Mouse (Mus musculus) inflammation-experienced regulatory T-cells, adult 6 months (primary cell): Measurements from ENCODE around the gene Ndc80. TPM values are rescaled to one million over a fixed set of nuclear protein-coding genes. Genes with fewer than 3 reads are reported as not detected.
"Not testable (repeated sequence)": the region's sequence is repeated elsewhere in the genome, so short reads cannot be mapped to it uniquely, and the experiment has no call there.

ENCODE experiments used
- ATAC-seq: one replicate; pipeline ENCODE4 v1.8.0; 2017
- polyA plus RNA-seq, 3 experiments: library from polyadenylated mRNA; unstranded; fragments of 100-300 nt; shearing (Covaris generic); gene quantifications; one replicate each; pipeline ENCODE4 v1.2.1; 2017

Ndc80 gene
- polyA plus RNA-seq: 10 to 100 TPM in 1 of 3 experiments, 1 to 10 TPM in 2; 9.1 to 56.4 (median 9.4) TPM

DNA sequence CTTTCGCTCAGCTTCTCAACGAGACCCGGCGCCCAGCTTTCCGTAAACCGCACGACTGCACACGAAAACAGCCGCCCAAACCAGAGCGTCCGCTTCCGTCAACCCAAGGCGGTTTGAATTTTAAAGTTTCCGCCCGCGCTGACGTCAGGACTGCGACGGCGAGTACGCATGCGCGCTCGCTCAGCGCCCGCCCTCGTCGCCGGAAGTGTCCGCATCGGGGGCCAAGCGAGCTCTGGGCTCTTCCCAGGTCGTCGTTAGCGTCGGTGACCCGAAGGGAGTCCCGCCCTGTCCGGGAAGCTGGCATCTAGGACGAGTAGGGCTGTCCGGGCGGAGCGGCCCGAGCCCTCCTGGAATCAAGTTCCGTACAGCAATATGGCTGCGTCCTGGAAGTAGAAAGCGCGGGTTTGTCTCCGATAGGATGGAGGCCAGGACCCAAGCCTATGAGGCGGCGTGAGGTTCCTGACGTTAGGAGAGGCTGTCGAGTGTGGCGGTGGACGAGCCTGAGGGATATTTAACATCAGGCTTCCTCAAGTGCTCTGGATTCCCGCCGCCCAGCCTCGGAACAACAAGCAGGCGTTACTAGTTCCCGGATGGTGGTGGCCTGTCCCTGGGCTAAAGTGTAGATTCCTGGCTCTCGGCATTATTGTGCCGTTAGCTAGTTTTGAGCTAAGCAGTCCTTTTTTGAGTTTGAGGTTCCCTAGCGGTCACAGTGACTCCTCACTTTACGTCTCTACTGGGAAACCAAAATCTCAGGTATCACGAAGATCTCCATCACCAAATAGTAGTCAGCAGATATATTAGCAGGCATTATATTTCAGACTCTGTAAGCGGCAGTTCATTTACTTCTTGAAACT lies at the start of gene Ndc80:
Gene Ndc80, minus strand, starts transcription at position 147 of the 854 bp plus-strand sequence.
- peak; percentile 86 for ATAC-seq

DNA sequence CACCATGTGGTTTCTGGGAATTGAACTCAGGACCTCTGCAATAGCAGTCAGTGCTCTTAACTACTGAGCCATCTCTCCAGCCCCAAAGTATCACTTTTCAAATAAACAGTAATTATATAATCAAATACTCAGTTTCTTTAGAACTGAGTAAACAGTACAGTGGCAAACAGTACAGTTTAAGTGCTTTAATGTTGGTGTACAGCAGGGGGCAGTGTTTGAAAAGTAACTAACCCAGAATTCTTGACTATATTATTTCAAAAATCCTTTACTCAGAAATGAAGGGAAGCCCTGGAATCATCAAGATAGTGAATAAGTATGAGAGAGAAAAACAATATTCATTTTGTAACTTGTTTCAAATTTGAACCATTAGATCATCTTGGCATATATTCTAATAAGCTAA lies 35.0 kb upstream of the Ndc80 start:
- peak; percentile 63 for ATAC-seq

DNA sequence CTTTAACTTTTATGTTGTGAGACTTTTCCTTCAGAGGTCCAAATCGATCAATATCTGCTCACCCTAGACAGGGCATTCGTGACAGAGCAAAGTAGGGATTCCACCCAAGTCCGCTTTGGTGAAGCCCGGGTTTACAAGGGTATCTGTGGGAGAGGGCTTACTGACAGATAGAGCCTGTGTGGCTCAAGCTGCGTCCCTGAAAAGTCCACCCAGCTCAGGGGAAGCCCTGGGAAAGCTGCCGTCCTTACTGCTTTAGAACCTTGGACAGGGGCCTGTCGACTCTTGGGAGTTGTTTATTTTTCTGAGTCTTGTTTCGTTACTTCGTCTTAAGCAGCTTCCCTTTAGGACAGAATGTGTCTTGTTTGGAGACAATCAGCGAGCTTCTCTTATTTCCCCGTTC lies 26.2 kb upstream of the Ndc80 start:
- ATAC-seq: no peak

DNA sequence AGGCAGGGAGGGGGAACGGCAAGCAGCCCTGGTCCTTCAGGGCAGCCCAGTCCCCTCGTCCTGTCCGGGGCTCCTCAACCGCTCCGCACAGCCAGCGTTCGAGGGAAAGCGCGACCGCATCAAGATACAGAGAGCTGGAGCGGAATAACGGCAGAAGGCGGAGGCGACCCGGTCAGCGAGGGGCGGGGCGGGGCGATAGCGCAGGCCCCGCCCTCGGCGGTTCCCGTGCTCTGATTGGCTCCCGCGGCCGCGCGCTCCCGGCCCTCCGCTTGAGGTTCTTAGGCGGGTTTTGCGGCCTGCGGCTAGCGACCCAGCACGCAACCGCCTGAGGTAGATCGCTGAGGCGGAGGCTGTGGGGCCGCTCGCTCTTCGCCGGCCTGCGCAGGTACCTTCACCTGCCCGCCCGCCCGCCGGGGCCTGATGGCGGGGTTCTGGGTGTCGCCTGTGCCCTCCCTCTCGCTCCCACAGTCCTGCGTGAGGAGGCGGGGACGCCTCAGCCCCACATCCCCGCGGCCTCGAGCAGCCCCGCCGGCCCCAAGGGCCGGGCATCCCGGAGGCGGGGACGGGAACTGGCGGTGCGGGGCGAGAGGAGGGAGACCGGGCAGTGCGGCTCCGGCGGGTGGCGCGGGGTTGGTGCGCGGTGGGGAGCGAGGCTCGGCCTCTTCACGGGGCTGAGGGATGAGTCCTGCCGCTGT lies 25.2 kb upstream of the Ndc80 start, which contains the start of gene Spdya:
Gene Spdya, plus strand, starts transcription at position 305 of the 695 bp plus-strand sequence.
- peak; percentile 88 for ATAC-seq

DNA sequence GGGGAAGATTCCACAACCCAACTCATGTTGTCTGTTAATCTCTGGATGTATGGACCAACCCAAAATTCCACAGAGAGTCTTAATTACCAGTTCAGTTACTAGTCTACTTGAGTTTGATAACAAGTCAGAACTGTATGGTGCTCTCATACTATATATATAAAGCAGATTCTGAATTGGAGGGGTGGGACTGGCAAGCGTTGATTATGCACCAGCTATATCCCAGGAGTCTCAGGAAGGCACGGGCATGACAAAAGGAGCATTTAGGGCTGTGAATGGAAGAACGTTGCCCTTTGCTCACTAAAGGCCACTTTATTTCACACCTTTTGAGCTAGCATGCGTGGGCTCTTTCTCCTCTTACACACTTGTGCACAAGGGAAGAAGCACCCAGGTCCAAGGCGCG lies 24.7 kb upstream of the Ndc80 start:
- ATAC-seq: no peak

DNA sequence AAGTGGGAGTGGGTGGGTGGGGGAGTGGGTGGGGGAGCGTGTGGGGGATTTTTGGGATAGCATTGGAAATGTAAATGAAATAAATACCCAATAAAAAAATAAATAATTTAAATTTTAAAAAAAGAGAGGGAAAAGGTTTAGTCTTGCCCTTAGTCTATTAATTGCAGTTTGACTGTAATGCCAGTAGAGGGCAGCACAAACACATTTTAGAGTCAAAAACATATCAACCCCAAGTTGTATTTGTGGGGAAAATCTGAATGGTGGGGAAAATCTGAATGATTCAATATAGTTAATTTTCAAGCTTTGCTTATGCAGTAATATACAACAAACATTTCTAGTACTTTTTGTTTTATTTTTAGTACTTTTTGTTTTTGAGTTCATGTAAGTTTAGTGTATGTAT lies 21.9 kb upstream of the Ndc80 start:
- ATAC-seq: no peak

DNA sequence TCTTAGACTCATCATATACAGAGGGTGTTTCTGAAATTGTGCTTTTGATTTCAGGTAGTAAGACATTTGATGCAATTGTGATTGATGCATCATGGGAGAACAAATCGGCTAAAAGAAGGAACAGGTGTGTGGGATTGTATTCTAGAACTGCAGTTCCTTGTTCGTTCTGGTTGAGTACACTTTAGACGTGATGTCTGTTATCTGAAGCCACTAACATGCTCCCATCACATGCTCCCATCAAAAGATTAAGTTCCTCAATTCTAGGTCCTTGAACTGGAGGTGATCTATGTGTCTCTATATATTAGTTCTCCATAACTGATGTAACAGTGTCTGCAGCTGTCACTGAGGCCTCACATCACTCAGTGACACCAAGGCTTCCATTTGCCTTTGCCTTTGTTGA lies 10.5 kb upstream of the Ndc80 start:
- no peak for ATAC-seq

DNA sequence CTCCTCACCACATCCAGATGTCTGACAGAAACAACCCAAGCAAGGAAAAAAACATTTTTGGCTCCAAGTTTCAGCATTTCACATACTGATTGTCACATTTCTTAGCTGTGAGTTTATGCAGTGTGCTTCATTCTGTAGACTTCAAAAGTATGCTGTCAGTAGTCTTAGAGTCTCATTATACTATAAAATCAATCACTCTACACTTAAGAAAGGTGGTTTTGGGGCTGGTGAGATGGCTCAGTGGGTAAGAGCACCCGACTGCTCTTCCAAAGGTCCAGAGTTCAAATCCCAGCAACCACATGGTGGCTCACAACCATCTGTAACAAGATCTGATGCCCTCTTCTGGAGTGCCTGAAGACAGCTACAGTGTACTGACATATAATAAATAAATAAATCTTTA lies 8.9 kb upstream of the Ndc80 start:
- ATAC-seq: not testable (repeated sequence)

DNA sequence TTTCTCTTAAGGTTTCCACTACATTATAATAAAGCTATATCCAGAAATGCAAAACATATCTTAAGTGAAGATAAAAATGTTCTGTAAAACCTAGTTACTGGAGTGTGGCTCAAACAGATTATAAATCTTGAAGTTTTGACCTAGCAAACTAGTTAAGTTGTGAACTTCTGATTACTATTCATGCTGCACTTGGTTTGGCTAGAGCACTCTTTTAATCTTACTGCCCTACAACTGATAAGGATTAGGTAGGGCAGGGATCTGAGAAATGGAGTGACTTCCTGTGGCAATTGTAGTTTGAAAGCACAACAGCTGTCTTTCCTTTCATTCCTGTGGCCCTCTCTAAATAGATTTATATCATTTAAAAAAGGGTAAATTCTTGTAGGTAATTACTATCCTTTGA lies 1.4 kb upstream of the Ndc80 start:
- ATAC-seq: no peak

DNA sequence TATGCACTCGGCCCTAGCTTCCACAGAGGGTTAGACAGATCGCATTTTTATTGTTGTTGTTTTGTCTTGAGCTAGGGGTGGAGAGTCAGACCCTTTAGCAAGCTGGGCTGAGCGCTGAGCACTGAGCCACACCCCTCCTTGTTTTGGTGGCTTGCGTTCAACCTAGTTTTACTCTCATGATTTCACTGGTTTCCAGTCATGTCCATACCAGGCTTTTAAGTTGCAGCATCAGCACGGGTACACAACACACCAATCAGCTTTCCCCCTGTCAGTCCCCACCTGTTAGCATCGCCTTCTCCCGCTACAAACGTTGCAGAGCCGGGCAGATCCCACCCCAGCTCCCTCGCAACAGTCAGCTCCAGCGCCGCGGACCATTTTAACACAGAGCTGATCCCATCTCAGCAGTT lies 352 bp downstream of the Ndc80 start:
- ATAC-seq: no peak

DNA sequence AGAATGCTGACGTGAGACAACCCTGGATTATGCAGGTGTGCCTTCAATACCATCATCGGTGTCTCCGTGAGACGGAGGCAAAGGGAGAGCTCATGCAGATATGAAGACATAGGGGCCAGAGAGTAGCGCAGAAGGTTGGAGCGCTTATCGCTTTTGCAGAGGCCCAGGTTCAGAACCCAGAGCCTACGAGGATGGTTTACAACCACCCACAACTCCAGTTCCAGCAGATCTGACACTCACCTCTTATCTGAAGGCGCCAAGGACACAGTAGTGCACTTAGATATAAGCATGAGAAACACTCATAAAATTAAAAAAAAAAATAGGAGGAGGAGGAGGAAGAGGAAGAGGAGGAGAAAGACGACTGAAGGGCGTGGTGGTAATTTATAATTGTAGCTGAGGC lies 16.4 kb downstream of the Ndc80 start:
- ATAC-seq: no peak

DNA sequence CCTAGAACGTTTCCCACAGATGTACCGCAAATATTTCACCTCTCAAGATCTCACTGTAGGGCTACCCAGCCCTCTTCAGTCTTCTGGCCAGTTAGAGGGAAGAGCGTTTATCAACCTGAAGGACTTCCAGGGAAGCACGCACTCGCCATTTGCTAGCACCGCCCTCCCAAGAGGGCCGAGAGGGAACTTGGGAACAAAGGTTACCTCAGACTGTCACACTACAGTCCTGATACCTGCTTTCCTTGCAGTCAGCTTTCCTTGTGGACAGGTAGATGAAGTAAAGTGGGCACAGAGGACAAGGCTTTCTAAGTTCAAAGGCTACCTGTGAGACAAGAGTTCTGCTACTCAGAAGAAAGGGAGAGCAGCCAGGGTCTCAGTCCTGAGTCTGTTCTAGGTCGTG lies 19.8 kb downstream of the Ndc80 start:
- ATAC-seq: no peak

DNA sequence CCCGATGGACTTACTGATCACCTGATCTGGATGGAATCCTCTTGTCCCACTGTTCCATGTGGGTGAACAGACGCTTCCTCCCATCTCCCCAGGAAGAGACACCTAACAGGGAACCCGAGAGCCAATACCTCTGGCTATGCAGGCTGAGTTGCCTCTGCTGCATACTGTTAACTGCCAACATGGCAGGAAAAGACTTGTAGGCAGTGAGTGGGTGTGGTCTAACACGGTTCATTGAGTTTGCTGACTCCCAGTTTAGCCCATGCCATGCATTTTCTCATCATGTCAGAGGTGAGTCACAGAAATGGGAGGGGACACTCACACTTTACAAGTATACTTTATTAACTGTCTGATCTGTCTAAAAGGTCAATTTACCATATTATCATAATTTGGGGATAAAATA lies 30.9 kb downstream of the Ndc80 start:
- no peak for ATAC-seq

DNA sequence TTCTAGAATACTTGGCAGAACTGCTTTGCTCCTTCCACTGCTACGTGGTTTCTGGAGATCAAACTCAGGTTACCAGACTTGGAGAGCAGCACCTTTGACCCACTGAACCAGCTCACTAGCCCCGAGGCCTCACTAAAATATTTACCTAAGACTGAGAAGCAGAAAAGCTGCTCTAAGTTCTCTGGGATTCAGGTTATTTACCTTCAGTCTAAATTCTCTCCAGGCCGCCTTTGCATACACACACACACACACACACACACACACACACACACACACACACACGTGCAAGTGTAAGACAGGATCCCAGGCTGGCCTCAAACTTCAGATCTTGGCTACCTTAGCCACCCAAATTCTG lies 35.3 kb downstream of the Ndc80 start:
- no peak for ATAC-seq

DNA sequence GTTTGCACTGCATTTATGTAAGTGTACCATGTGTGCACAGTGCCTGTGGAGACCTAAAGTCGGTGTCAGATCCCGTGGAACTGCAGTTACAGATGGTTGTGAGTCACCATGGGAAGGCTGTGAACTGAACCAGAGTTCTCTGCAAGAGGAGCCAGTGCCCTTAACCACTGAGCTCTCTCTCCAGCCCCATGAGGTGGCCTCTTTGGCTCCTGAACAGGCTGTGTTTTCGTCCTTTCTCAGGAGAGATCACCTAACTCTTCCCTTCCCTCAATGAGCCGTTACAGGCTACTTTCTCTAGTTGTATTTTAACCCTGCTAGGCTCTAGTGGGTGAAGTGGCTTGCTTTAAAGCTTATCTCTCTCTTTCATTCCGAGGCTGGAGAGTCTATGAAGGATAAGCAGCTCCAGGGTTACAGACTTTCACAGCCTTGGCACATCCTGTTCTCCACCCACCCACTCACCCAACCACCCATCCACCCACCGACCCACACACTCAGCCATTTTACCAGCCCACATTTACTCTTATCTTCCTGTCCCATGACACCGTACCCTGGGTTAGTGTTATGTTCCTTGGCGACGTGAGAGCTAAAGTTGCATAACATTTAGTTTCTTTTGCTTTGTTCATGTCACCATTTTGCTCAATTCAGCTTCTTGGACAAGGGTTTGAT lies 35.9 kb downstream of the Ndc80 start:
- peak; percentile 72 for ATAC-seq

DNA sequence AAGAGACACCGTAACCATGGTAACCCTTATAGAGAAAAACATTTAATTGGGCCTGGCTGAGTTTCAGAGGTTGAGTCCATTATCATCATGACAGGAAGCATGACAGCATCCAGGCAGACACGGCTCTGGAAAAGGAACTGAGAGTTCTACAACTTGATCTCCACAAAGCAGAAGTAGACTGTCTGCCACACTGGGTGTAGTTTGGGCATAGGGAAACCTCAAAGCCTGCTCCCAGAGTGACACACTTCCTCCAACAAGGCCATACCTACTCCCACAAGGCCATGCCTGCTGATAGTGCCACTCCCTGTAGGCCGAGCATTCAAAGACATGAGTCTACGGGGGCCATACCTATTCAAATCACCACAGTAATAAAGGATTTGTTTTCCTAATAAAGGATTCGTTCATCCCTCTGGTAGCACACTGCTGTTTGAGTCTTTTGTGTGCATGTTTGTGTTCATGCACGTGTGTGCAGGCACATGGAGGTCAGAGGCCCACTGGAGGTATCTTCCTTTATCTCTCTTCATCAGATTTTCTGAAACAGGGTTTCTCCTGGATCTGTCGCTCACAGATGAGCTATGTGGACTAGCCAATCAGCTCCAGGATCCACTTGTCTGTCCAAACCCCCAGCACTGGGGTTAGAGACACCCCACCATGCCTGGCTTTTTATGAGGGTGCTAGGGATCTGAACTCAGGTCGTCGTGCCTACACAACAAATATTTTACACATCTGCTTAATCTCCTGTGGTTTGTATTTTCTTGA lies 36.8 kb downstream of the Ndc80 start:
- ATAC-seq: no peak

DNA sequence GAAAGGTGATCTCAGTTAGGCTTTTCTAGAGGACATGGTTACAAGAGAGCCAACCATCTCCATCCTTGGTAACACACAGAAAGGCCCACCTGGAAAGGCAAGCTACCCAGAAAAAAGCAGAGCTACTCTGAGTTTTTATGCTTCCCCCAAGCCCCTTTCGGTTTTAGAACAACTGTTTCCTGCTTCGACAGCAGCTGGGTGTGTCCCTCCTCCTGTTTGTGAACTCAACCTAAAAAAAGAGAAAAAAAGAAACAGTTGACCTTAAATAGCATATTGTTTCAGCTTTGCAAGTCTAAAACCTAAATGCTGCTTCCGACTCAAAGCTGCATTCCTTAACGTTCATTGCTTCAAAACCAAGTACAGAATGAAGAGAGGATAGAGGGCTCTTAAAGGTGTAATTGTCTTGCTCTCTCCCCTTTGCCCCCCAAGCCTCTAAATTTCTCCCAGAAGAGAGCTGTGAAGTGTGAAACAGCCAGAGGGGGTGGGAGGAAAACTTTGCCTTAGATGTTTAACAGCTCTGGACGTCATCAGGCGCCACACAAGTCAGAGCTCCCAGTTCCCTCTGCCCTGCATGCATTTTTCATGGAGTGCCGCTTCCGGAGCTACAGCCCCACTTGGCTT lies 40.3 kb downstream of the Ndc80 start:
- ATAC-seq: peak; percentile 70

DNA sequence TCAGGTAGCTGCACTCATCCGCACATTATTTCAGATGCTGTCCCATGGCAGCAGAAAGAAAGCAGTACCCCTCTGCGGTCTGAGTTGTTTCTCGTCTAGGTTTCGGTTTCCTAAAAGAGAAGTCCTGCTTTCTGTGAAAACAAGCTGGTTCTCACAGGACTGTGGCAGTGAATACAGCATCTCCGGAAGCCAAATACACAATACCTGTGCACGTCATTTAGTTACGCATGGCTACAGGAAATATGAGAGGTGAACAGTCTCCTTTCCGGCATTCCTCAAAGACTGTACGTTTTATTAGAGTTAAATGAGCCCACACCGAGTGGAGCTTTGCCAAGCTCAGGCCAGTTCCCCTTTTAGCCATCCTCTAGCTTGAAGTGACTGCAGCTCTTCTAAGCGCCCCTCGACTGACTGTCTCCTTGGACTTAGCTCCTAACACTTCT lies 40.8 kb downstream of the Ndc80 start:
- ATAC-seq: peak; percentile 86

DNA sequence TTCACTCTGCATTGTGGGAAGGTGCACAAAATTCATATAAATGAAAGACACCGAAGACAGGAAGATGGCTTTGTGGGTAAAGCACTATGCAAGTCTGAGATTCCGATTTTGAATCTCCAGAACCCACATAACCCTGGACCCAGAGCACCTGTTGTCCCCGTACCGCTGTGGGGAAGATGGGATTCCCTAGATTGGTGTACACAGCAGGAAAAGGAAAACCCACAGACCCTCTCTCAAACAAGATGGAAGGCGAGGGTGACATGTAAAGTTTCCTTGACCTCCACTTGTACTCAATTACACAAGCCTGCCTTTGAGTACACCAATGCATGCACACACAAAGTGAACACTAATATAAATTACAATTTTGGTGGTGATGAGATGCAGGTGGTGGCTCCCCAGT lies 41.9 kb downstream of the Ndc80 start:
- no peak for ATAC-seq

DNA sequence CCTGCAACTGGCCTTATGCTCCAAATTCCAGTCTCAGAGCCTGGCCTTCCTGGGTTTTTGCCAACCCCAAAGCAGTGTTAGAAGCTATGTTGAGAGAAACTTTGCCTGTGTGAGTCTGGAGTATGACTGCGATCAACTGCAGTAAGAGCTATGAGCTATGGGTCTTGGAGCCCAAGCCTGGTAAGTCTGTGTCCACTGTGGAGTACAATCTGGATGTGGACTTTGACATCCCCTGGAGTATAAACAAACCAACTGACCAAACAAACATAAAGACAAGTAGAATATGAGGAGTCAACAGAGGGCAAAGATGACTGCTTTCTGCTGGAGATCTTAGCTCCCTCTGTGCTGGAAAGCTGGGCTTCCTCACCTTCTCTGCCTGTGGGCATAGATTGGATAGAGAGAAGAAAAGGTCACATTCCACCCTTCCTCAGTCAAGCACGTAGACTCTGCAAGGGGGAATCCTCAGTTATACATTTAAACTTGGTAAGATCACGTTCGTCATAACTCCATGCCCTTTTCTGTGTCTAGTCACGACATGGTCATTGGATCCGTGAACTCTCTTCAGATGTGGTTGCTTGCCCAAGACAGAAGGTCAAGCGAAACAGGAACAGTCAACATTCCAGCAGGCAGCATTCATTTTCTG lies 43.1 kb downstream of the Ndc80 start:
- no peak for ATAC-seq

DNA sequence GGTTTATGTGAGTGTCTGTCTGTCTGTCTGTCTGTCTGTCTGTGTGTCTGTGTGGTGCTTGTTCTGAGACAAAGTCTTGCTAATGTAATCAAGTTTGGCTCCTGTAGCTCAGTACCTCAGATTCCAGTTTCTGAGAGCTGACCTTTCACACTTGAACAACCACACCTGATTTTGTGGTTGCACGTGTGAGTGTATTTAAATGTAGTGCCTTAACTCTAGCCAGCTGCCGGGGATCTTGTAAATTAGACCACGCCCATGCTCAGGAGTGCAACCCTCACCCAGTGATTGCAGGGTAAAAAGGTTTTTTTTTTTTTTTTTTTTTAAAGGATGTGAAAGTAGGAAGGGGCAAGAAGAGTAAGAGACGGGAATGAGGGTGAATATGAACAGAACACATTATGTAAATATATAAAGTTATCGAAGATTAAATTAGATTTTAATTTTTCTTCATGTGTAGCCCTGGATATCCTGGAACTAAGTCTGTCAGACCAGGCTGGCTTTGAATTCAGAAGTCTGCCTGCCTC lies 47.2 kb downstream of the Ndc80 start:
- ATAC-seq: peak; percentile 24
